Mouse (Mus musculus): Measurements from ENCODE around the gene Qtrt1.

DNA sequence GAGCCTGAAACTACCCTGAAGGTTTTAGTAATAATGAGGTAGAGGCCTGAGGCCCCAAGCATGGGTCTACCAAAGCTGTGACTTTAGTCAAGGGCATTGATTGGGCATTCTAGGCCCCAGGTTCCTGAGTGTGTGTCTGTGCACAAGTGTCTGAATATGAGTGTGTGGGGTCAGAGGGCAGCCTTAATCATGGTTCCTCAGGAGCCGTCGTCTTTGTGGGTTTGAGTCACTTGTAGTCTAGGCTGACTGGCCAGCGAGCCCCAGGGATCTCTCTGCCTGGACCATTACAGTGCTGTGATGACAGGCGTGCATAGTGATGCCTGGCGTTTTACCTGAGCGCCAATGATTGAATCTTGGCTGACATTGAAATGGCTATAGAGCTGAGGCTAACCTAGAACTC lies 16.5 kb downstream of the Qtrt1 start:
- TF ChIP-seq CTCF (IDR thresholded peaks at IDR 0.05; ENCODE audit: extremely low read depth, insufficient read depth, insufficient read length, insufficient replicate concordance) (no peak), POLR2A (IDR thresholded peaks at IDR 0.05; ENCODE audit: low read depth, low read length) (no peak)
